Mouse (Mus musculus) layer of hippocampus, adult 2 months (tissue): ENCODE data around the gene Mrps7. TPM values are rescaled to one million over a fixed set of nuclear protein-coding genes. Genes with fewer than 3 reads are reported as not detected.

Source experiments
- DNase-seq, 2 experiments: peaks; one replicate each; pipeline ENCODE4 v3.0.0; 2022; ENCODE audit warnings: low spot score in 2 of 2
- H3K27ac ChIP-seq: fragments of 200-600 bp; 2 replicates; pipeline ENCODE4 v1.8.1; 2022
- H3K4me3 ChIP-seq: fragments of 200-600 bp; 2 replicates; pipeline ENCODE4 v1.8.1; 2022; ENCODE audit warnings: mild to moderate bottlenecking
- CTCF ChIP-seq: fragments of 200-600 bp; conservative IDR thresholded peaks from 2 replicates; pipeline ENCODE4 v1.8.1; 2022; ENCODE audit warnings: antibody characterized with exemption, mild to moderate bottlenecking, moderate library complexity
- total RNA-seq, 2 experiments: library from RNA; stranded (reverse); gene quantifications; 2 replicates each; pipeline ENCODE4 v1.2.3; 2021

Gene Mrps7
- total RNA-seq, 2 experiments from 2014 or later, result 50.4 to 50.8 TPM

- no peak for DNase-seq
- no peak for TF ChIP-seq CTCF
Measured at GRCm38 (mm10) chr11:115626824-115627616, 23.3 kb downstream of the Mrps7 start.

GRCm38 (mm10) chr11:115627705-115628464, 24.2 kb downstream of the Mrps7 start, which contains the start of gene Slc25a19:
TSS of gene Slc25a19 (minus strand) at chr11:115628295.
- TF ChIP-seq CTCF, result 0 out of 2 replicates have a peak, but pooled peaks have one; percentile 3
- peak; percentile 96 to 99 for DNase-seq
- Histone ChIP-seq H3K27ac (peak within 1 kb of the TSS; percentile 87), H3K4me3 (peak within 1 kb of the TSS; percentile 78)

More at GRCm38 (mm10) chr11:115626824-115627616, 23.3 kb downstream of the Mrps7 start:
- Histone ChIP-seq H3K27ac (peak overlapping the region; percentile 87), H3K4me3 (peak overlapping the region; percentile 78)

- Histone ChIP-seq H3K4me3 (peak overlapping the region; percentile 78), H3K27ac (peak overlapping the region; percentile 87; the same call in 1 of the 2 replicates)
- TF ChIP-seq CTCF, result no peak
- DNase-seq, result no peak
Measured at GRCm38 (mm10) chr11:115628465-115629101, 24.9 kb downstream of the Mrps7 start.

GRCm38 (mm10) chr11:115629734-115630531, 26.2 kb downstream of the Mrps7 start:
- no peak for TF ChIP-seq CTCF
- Histone ChIP-seq H3K27ac (no peak overlapping the region), H3K4me3 (no peak overlapping the region)
- no peak for DNase-seq

GRCm38 (mm10) chr11:115630532-115631504, 27.1 kb downstream of the Mrps7 start:
- Histone ChIP-seq H3K27ac (no peak overlapping the region), H3K4me3 (no peak overlapping the region)
- peak in 1 of 2 experiments; percentile 46 for DNase-seq
- no peak for TF ChIP-seq CTCF

- TF ChIP-seq CTCF, result peak; percentile 82
- Histone ChIP-seq H3K4me3 (no peak overlapping the region), H3K27ac (no peak overlapping the region)
- no peak for DNase-seq
Measured at GRCm38 (mm10) chr11:115631505-115631890, 27.8 kb downstream of the Mrps7 start.

GRCm38 (mm10) chr11:115632247-115632646, 28.5 kb downstream of the Mrps7 start:
- no peak for DNase-seq
- no peak overlapping the region for H3K4me3 ChIP-seq
- no peak for TF ChIP-seq CTCF
- no peak overlapping the region; the same call in 1 of the 2 replicates for H3K27ac ChIP-seq

GRCm38 (mm10) chr11:115632862-115633261, 29.1 kb downstream of the Mrps7 start:
- no peak for TF ChIP-seq CTCF
- DNase-seq, result no peak
- no peak overlapping the region for H3K27ac ChIP-seq
- no peak overlapping the region for H3K4me3 ChIP-seq

GRCm38 (mm10) chr11:115634109-115634508, 30.4 kb downstream of the Mrps7 start:
- no peak for TF ChIP-seq CTCF
- Histone ChIP-seq H3K27ac (no peak overlapping the region), H3K4me3 (no peak overlapping the region)
- DNase-seq, result no peak

- Histone ChIP-seq H3K27ac (no peak overlapping the region), H3K4me3 (no peak overlapping the region)
- TF ChIP-seq CTCF, result no peak
- no peak for DNase-seq
Measured at GRCm38 (mm10) chr11:115635041-115635440, 31.3 kb downstream of the Mrps7 start.

- Histone ChIP-seq H3K27ac (no peak overlapping the region), H3K4me3 (no peak overlapping the region)
- TF ChIP-seq CTCF, result peak; percentile 29
- no peak for DNase-seq
Measured at GRCm38 (mm10) chr11:115635484-115635883, 31.8 kb downstream of the Mrps7 start.
